ENCODE assay signal across 9 mouse cellular contexts in the genomic region with DNA sequence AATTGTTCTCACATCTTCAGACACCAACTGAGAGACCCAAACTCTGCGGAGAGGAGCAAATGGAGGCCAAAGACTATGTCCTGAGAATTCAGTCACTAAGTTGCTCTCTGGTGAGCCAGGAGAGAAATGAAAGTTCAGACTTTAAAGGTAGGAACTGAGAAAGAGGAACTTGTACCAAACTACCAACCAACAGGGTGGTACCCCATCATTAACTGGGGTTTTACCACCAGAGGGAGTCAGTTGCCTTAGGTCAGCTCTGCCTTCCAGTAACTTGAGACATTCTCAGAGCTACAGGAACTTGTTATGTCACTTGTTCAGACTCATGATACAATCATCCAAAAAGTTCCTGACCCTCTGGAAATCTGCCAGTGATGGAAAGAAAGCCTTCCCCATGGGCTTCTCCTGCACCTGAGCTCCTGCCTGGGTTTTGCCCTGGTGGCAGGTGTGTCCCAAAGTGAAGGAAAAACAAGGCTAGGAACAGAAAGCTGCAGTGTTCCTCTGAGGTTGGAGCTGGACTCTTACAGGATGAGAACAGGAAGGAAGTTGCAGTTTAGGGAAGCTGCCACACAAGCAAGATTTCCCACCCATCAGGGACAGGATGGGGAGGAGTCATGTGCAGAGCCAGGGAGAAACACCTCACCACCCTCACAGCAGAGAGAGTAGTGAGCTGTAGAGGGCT. TPM values are rescaled to one million over a fixed set of nuclear protein-coding genes. Genes with fewer than 3 reads are reported as not detected.
DNase-seq lines count a peak whose midpoint lies in the region; ATAC-seq lines count a peak whose summit lies in the region.
"Had no signal": no experiment of that assay in that cellular context is flagged by ENCODE, and none has a peak within 500 bp of the region (broad histone marks: within the 10 kb centered on the region; RNA-seq: fewer than 3 reads in every experiment).

Gene Trim30b (minus strand): TSS at position 149 of the 679 bp plus-strand sequence.

- 64% methylated on average over 1 of the region's 1 CpGs for WGBS in heart, embryonic 10.5 days

- H3K4me3 ChIP-seq in heart, embryonic 10.5 days = no peak within 1 kb of the TSS
- H3K4me3 ChIP-seq: hindbrain, embryonic 15.5 days had no signal

- no peaks in the 10 kb centered on the region for H3K4me1 ChIP-seq in heart, embryonic 10.5 days
- H3K4me1 ChIP-seq: hindbrain, embryonic 15.5 days had no signal

- peak; percentile 47 to 70 for DNase-seq in heart, adult 18-20 months
- DNase-seq in heart, embryonic 10.5 days (ENCODE audit: low spot score) = no peak
- peak; percentile 33 to 57 for DNase-seq in CD8-positive naive resting alpha-beta T cell, adult 2 months (ENCODE audit: low read depth in 2 of 2, low spot score in 2 of 2)
- DNase-seq in heart, postnatal 36 days = peak; percentile 11 to 34
- DNase-seq in urinary bladder, postnatal 10 days (ENCODE audit: low spot score) = no peak
- no peak for DNase-seq in ovary, adult 18-20 months (ENCODE audit: low spot score)
- DNase-seq in left cerebral cortex, adult 11 months (ENCODE audit: low spot score) = no peak

- H3K27ac ChIP-seq in heart, embryonic 10.5 days = no peak within 1 kb of the TSS
- H3K27ac ChIP-seq: hindbrain, embryonic 15.5 days had no signal

- no peaks in the 10 kb centered on the region for H3K9me3 ChIP-seq in heart, embryonic 10.5 days
- H3K9me3 ChIP-seq: hindbrain, embryonic 15.5 days had no signal

- intact Hi-C loops in heart, postnatal 36 days (cut with DNase I) = no loop called here

- no peaks in the 10 kb centered on the region for H3K27me3 ChIP-seq in heart, embryonic 10.5 days (ENCODE audit: insufficient read depth, poor library complexity, severe bottlenecking)
- H3K27me3 ChIP-seq: hindbrain, embryonic 15.5 days had no signal

- H3K36me3 ChIP-seq in heart, embryonic 10.5 days = no peaks in the 10 kb centered on the region
- H3K36me3 ChIP-seq: hindbrain, embryonic 15.5 days had no signal

- peak; percentile 83 for ATAC-seq in megakaryocyte-erythroid progenitor cell, adult 5-6 weeks (replicated peaks; ENCODE audit: low FRiP score, low TSS enrichment, poor library complexity, severe bottlenecking)

RNA-seq across cellular contexts. Expression of gene Trim30b, which starts in this region (rescaled TPM):
- under 1 TPM in 1 of 2 experiments, not detected in 1; 0.21 TPM for total RNA-seq in heart, adult 18-20 months (2021)
- polyA plus RNA-seq in heart, embryonic 10.5 days (2016; fragmentation: Nextera tagmentation; extraction: Ambion mirVana) = not detected in 2 replicates
- total RNA-seq in heart, postnatal 36 days (2021) = under 1 TPM; 0.11 to 0.22 TPM
- total RNA-seq in megakaryocyte-erythroid progenitor cell, adult 5-6 weeks (2014; fragmentation: Nextera tagmentation) = 0.79 and 0.89 TPM in 2 replicates
- 0.23 TPM in 1 of 2 replicates, not detected in the other for total RNA-seq in megakaryocyte-erythroid progenitor cell, adult 5-6 weeks (2017)
- polyA plus RNA-seq: hindbrain, embryonic 15.5 days had no signal

Comparison
In these comparisons a context has a peak if more than half of its experiments do, and no peak if none do; other contexts are left out.
1. Peak in DNase-seq in heart, adult 18-20 months; RNA of the gene not detected or under 1 TPM.
2. Peak in DNase-seq in heart, postnatal 36 days; RNA of the gene not detected or under 1 TPM.
3. Peak in ATAC-seq in megakaryocyte-erythroid progenitor cell, adult 5-6 weeks; RNA of the gene not detected or under 1 TPM.
4. DNase-seq: peak in CD8-positive naive resting alpha-beta T cell, adult 2 months (2 of 2); none in heart, embryonic 10.5 days (single experiment), urinary bladder, postnatal 10 days (single experiment), ovary, adult 18-20 months (single experiment) and left cerebral cortex, adult 11 months (single experiment).